Mouse (Mus musculus) testis, adult 2 months (tissue): ENCODE data around the gene Cd207.

ENCODE experiments used
- CTCF ChIP-seq: fragments of 200-500 bp; IDR thresholded peaks from 2 replicates; pipeline ENCODE4 v1.5.1; 2012; ENCODE audit warnings: low read depth, mild to moderate bottlenecking, inconsistent platforms, low read length, moderate library complexity; ENCODE audit not compliant: control insufficient read depth, insufficient read depth, insufficient replicate concordance
- POLR2A ChIP-seq: fragments of 200-500 bp; IDR thresholded peaks from 2 replicates; pipeline ENCODE4 v1.6.1; 2012; ENCODE audit warnings: low read depth, mild to moderate bottlenecking, inconsistent platforms, low read length, moderate library complexity; ENCODE audit not compliant: control insufficient read depth

GRCm38 (mm10) chr6:83715461-83716196 is 38.0 kb upstream of the Cd207 start:
- TF ChIP-seq POLR2A, result no peak
- no peak for TF ChIP-seq CTCF
